Comparison of ENCODE assay signal across 11 mouse cellular contexts in the genomic region with DNA sequence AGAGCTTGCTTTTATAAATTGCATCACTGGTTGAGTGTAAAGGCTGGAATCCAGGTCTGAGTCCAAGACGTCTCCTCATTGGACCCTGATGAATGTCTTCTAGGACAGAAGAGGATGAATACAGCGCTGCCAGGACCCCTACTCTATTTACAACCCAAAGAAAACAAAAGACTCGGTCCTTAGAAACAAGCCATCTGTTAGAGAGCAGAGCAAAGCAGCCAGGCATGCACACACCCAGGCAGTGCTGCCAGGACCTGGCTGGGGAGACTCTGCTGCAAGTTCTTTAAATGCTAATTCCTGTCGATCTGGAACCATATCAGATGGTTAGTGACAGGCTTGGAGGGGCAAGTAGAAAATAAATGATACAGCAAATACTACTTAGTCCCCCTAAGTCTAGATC.
A peak's percentile ranks its signal among the peaks of the same experiment; 100 is the strongest.
DNase-seq lines count a peak whose midpoint lies in the region; ATAC-seq and TF ChIP-seq lines count a peak whose summit lies in the region.
"Had no signal": no experiment of that assay in that cellular context is flagged by ENCODE, and none has a peak within 500 bp of the region (broad histone marks: within the 10 kb centered on the region; RNA-seq: fewer than 3 reads in every experiment).

No protein-coding gene starts in this region.

- no peak for TF ChIP-seq CTCF in liver, postnatal 0 days (IDR thresholded peaks at IDR 0.05; ENCODE audit: low read depth)

- H3K27ac ChIP-seq in hindbrain, embryonic 15.5 days (replicated peaks), result peak overlapping the region; percentile 45; the same call in 1 of the 2 replicates
- H3K27ac ChIP-seq in neural tube, embryonic 11.5 days (ENCODE audit: low read depth, low read length), result no peak overlapping the region
- H3K27ac ChIP-seq in liver, postnatal 0 days (ENCODE audit: low read depth), result no peak overlapping the region
- H3K27ac ChIP-seq: gastrocnemius, adult 2 months had no signal

- H3K4me2 ChIP-seq in hindbrain, embryonic 15.5 days, result no peak overlapping the region
- H3K4me2 ChIP-seq in neural tube, embryonic 11.5 days (ENCODE audit: low read depth), result no peak overlapping the region
- H3K4me2 ChIP-seq in liver, postnatal 0 days (ENCODE audit: low read depth, low read length), result no peak overlapping the region

- no peaks in the 10 kb centered on the region for H3K9me3 ChIP-seq in hindbrain, embryonic 15.5 days
- no peaks in the 10 kb centered on the region for H3K9me3 ChIP-seq in neural tube, embryonic 11.5 days (ENCODE audit: control insufficient read depth, low read length)
- no peaks in the 10 kb centered on the region for H3K9me3 ChIP-seq in liver, postnatal 0 days (ENCODE audit: low read length)

- H3K36me3 ChIP-seq in hindbrain, embryonic 15.5 days, result no peaks in the 10 kb centered on the region
- H3K36me3 ChIP-seq in neural tube, embryonic 11.5 days (ENCODE audit: control insufficient read depth, insufficient read depth, low read length), result no peaks in the 10 kb centered on the region
- H3K36me3 ChIP-seq in liver, postnatal 0 days (replicated peaks; ENCODE audit: insufficient read depth, low read length), result no peaks in the 10 kb centered on the region

- ATAC-seq in hindbrain, embryonic 15.5 days (ENCODE audit: low FRiP score, low read depth), result peak; percentile 93
- ATAC-seq in neural tube, embryonic 11.5 days (ENCODE audit: insufficient read depth, low FRiP score, low TSS enrichment), result peak; percentile 92
- no peak for ATAC-seq in liver, postnatal 0 days

- H3K4me1 ChIP-seq in hindbrain, embryonic 15.5 days (replicated peaks), result 0 out of 2 replicates have a peak, but pooled peaks cover 6% of the 10 kb centered on the region
- no peaks in the 10 kb centered on the region for H3K4me1 ChIP-seq in neural tube, embryonic 11.5 days (ENCODE audit: control insufficient read depth, insufficient read depth, low read length)
- no peaks in the 10 kb centered on the region for H3K4me1 ChIP-seq in liver, postnatal 0 days (ENCODE audit: insufficient read depth)

- DNase-seq in cerebellum, adult 11 months, result peak; percentile 15
- DNase-seq in cerebellum, postnatal 25 days, result peak; percentile 32 to 55
- DNase-seq in neural tube, embryonic 11.5 days (ENCODE audit: low spot score), result peak; percentile 34
- no peak for DNase-seq in frontal cortex, postnatal 25 days (ENCODE audit: low spot score in 2 of 2)
- no peak for DNase-seq in gastrocnemius, postnatal 4 days (ENCODE audit: low spot score in 2 of 2)
- DNase-seq in liver, postnatal 0 days, result no peak
- DNase-seq: gastrocnemius, adult 2 months; lung, postnatal 10 days; right cerebral cortex, postnatal 25 days; thymus, postnatal 14 days had no signal

- no peaks in the 10 kb centered on the region for H3K27me3 ChIP-seq in hindbrain, embryonic 15.5 days
- H3K27me3 ChIP-seq in neural tube, embryonic 11.5 days (ENCODE audit: control insufficient read depth, insufficient read depth, low read length), result no peaks in the 10 kb centered on the region
- H3K27me3 ChIP-seq in liver, postnatal 0 days (ENCODE audit: insufficient read depth, low read length), result no peaks in the 10 kb centered on the region

- 7% methylated on average over 4 of the region's 4 CpGs for WGBS in hindbrain, embryonic 15.5 days
- 3% methylated on average over 4 of the region's 4 CpGs for WGBS in neural tube, embryonic 11.5 days
- WGBS in liver, postnatal 0 days (ENCODE audit: insufficient replicate concordance), result 42% methylated on average over 4 of the region's 4 CpGs

- no peak for TF ChIP-seq EP300 in liver, postnatal 0 days (IDR thresholded peaks at IDR 0.05; ENCODE audit: low read depth)

- no peak overlapping the region for H3K9ac ChIP-seq in hindbrain, embryonic 15.5 days
- H3K9ac ChIP-seq in neural tube, embryonic 11.5 days (ENCODE audit: low read length), result no peak overlapping the region
- H3K9ac ChIP-seq in liver, postnatal 0 days (replicated peaks), result no peak overlapping the region

- H3K4me3 ChIP-seq in hindbrain, embryonic 15.5 days, result no peak overlapping the region
- H3K4me3 ChIP-seq in neural tube, embryonic 11.5 days (ENCODE audit: low read depth, low read length), result no peak overlapping the region
- no peak overlapping the region for H3K4me3 ChIP-seq in liver, postnatal 0 days (ENCODE audit: low read depth, low read length)
- H3K4me3 ChIP-seq: gastrocnemius, adult 2 months had no signal

Comparison
In these comparisons a context has a peak if more than half of its experiments do, and no peak if none do; other contexts are left out.
1. DNase-seq: peak in cerebellum, adult 11 months (single experiment), cerebellum, postnatal 25 days (2 of 2) and neural tube, embryonic 11.5 days (single experiment); none in frontal cortex, postnatal 25 days (0 of 2), gastrocnemius, postnatal 4 days (0 of 2) and liver, postnatal 0 days (single experiment).